Mouse (Mus musculus) T-helper 2 cell (primary cell): ENCODE measurements around the gene Prkar1b.

Experiments used
- in situ Hi-C: fragments of 300-600 bp; cut with MboI, MseI; formaldehyde crosslinking; loops from one replicate; pipeline ENCODE4 v1.15.1; 2025; ENCODE audit warnings: high pct_unique_total_duplicates

Prkar1b gene

DNA sequence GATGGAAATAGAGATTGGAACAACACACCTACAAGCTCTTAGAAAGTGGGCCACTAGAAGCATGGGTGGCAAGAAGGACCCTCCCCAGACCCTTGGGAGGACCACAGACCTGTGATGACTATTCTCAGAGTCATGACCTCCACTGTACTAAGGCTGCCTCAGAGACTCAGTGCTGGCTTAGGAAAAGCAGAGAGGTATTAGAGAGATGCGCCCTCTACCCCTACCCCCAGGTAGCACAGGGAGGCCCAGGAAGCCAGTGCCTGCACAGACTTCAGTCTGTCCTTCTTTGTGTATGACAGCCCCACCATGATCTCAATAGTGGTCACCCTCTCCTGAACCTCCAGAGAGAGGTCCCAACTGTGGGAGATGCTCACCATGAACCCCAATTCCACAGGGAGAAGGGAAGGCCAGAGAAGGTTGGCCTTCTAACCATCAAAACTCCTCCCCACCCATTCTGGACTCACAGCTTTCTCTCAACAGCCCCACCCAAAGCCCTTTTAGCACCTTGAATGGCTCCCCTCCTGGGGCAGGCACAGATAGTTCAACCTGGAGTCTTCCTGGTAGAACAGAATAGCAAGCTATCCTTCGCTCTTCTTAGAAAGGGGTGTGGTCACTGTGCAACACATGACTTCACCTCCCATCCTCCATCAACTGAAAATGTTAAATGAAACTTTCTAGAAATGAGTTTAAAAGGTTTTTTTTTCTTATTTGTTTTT is 39.5 kb downstream of the Prkar1b start:
- in situ Hi-C loops: no loop called here

DNA sequence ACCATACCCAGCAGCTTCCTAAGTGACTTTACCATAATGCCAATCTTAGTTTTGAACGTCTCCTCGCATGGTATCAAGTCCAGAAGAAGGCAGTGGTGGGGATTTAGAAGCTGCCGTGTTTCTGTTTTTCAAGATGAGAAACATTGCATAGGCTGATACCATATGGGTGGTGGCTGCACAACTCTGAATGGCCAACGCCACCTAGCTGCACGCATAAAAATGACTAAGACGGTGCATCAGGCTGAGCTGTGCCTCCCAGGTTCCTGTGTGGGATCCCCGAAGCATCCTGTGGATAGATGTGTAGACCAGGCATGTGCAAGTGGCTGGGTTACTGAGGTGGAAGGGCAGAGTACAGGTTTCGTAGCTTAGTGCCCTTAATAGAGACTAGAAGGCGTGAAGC is 42.0 kb downstream of the Prkar1b start:
- in situ Hi-C loops: no loop called here

- in situ Hi-C loops: no loop called here
Observed at GRCm38 (mm10) chr5:139101783-139102182, 48.0 kb downstream of the Prkar1b start.

DNA sequence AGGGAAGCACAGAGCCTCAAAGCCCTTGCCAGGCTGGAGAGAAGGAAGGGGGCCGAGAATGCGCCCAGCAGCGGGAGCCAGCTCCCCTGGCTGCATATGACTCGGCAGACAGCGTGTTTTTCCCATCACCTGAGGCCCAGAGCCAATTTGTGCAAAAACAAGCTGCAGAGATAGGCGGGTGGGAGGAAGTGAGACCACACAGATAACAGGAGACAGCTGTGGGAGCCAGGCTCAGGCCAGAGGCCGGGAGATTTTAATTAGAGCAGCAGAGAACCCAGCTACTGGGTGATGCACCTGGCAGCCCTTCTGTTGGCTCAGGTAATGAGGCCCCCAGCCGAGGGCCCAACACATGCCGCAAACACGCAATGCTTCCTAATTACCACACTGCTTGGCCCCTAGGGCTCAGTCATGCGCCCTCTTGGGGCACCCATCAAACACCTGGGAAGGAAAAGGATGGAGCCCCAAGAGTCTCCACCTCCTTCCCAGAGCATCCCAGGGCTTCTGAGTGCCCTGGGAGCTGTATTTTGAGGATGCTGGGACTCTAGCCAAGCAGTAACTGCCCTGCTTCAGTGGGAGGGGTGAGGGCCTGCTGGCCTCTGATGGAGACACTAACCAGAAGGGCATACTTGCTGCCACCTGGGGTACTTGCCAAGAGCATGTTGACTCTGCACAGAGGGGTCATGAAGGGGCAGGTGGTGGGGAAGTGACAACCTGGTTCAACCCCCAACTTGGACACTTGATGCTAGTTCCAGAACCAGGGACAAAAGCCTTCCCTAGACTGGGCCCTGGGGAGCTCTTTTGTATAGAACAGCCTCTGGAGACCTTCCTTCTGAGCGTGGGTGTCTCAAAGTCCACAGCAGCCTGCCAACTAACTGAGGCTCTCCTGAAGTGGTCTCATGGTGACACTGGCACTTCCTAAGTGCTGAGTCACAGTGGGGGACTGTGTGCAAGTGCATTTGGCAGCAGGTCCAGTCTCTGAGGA is 50.5 kb downstream of the Prkar1b start:
- in situ Hi-C loops: no loop called here

- in situ Hi-C loops: no loop called here
Observed at GRCm38 (mm10) chr5:139095297-139096110, 54.3 kb downstream of the Prkar1b start.

DNA sequence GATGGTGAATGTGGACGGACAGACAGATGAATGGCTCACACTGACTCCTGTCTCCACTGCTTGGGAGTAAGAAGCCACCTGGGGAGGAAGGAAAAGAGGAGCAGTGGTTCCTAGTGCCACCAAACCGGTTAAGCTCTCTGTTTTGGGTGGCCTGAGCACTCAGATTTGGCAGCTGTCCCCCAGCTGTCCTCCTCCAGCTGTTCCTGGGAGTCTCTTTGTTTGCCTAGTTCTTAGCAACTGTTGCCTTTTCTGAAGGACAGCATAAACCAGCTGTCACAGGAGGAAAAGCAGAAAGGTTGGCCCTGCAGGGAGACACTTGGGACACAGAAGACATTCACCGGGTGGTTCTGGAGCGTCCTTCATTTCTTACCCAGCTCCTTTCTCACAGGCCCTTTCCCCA is 56.3 kb downstream of the Prkar1b start:
- in situ Hi-C loops: no loop called here

- in situ Hi-C loops: no loop called here
Observed at GRCm38 (mm10) chr5:139091713-139092112, 58.1 kb downstream of the Prkar1b start.

GRCm38 (mm10) chr5:139090162-139090561 is 59.6 kb downstream of the Prkar1b start:
- in situ Hi-C loops: no loop called here

GRCm38 (mm10) chr5:139088173-139088572 is 61.6 kb downstream of the Prkar1b start:
- in situ Hi-C loops: no loop called here

GRCm38 (mm10) chr5:139084831-139085519 is 64.8 kb downstream of the Prkar1b start:
- in situ Hi-C loops: loop anchor here (5.0 kb wide), 1 partner anchor 233 kb away; no protein-coding TSS in a partner anchor

DNA sequence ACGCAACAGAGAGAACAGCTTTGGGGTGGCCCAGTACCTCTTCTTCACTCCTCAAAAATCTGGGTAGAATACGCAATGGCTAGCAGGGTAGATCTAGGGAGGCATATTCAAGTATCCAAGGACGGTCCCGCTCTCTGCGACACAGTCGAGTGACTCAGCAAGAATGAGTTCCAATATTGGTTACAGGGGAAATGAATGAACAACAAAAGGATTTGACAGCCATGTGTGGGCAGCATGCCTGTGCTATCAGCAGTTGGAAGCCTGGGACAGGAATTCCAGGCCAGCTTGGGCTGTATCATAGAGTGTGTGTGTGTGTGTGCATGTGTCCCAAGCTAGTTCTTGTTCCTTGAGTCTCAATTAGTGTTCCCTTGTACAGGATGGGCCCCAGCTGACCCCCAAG is 65.5 kb downstream of the Prkar1b start:
- in situ Hi-C loops: loop anchor here (5.0 kb wide), 1 partner anchor 232 kb away; no protein-coding TSS in a partner anchor

GRCm38 (mm10) chr5:139083841-139084240 is 66.0 kb downstream of the Prkar1b start:
- in situ Hi-C loops: loop anchor here (5.0 kb wide), 1 partner anchor 232 kb away; no protein-coding TSS in a partner anchor

DNA sequence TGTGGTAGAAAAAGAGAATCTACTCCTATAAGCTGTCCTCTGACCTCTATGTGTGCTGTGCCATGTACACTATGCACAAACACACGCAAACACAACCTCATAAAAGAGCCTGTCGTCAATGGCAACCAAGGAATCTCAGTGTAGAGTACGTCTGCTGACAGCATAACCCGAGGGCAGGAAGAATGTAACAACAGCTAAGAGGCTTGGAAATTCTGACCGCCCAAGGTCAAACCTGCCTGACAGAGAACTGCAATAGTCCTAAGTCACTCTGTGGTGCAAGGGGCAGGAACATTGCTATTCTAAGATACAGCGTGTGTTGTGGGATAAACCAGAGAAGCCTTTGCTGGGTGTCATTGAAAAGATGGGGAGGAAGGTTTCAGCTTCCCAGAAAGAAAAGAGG is 68.4 kb downstream of the Prkar1b start:
- in situ Hi-C loops: loop anchor here (5.0 kb wide), 1 partner anchor 229 kb away; no protein-coding TSS in a partner anchor

DNA sequence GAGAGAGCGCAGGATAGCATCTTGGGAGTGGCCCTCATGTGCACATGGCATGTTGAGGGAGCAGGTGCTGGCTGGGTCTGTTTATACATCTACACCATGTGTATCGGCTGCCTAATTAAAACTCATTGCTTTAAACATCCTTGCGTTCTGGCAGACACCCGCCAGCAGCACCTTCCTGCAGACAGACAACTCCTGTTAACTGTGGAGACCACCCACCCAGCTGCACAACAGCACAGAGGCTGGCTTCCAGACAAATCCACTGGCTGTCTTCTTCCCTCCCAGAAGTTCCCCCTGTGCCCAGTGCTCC is 71.7 kb downstream of the Prkar1b start:
- in situ Hi-C loops: loop anchor here (5.0 kb wide), 1 partner anchor 99 kb away; no protein-coding TSS in a partner anchor

DNA sequence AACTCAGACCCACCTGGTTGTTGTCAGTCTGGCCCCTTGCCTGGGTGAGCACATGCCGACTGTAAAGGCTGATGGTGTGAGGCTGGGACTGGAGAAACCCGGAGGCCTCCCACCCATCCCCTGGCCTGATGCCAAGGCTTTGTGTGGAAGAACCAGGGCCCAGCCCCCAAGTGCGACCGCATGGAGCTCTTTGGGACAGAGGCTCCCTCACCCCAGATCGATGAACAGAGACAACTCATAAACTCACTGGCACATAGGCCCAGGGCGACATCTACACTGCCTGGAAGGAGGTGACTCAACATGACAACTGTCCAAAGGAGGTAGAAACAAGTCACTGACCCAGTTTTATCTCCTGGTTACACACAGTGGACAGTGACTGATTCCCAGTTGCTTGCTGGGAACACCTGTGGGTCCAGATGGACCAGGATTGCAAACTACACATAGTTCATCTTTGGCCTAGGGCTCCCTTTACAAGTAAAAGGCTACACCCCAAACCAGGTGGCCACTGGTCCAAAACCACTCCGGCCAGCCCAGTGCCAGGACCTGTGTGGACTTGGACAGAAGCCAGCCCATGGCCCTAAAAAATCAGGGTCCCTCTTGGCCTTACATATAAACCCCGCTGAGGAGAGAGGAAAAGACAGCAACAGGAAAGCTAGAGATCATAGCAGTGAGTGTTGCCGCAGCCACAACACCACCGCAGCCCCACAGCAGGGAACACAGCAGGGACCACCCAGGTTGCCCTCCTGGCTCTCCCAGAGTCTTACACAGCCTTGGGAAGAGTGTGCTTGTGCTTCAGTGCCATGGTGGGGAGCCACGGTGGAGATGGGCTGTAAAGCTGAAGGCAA is 72.3 kb downstream of the Prkar1b start:
- in situ Hi-C loops: loop anchor here (5.0 kb wide), 1 partner anchor 100 kb away; no protein-coding TSS in a partner anchor

DNA sequence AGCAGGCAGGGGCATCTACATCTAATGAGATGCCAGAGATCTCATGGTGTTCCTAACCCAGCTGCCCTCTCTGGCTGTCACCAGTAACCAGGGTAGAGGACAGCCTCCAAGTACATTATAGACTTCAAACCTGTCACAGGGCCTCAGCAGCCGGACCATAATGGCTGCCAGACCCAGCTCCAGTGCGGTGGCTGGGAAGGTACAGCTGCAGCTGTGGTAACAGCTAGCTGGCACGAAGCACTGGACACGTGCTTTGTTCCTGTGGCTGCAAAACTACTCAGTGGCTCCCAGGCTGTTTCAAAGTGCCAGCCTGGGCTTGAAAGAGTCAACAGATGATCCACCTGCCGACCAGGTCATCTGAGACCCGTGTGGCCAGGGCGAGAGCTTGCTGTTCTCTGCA is 73.4 kb downstream of the Prkar1b start:
- in situ Hi-C loops: loop anchor here (5.0 kb wide), 1 partner anchor 101 kb away; no protein-coding TSS in a partner anchor

- in situ Hi-C loops: loop anchor here (5.0 kb wide), 1 partner anchor 102 kb away; no protein-coding TSS in a partner anchor
Observed at GRCm38 (mm10) chr5:139075791-139076190, 74.0 kb downstream of the Prkar1b start.

- in situ Hi-C loops: loop anchor here (5.0 kb wide), 1 partner anchor 102 kb away; no protein-coding TSS in a partner anchor
Observed at GRCm38 (mm10) chr5:139075125-139075524, 74.7 kb downstream of the Prkar1b start.

- in situ Hi-C loops: no loop called here
Observed at GRCm38 (mm10) chr5:139073977-139074376, 75.8 kb downstream of the Prkar1b start.

- in situ Hi-C loops: no loop called here
Observed at GRCm38 (mm10) chr5:139072866-139073265, 76.9 kb downstream of the Prkar1b start.
